Mouse (Mus musculus): ENCODE results near the gene Tmem267. TPM values are rescaled to one million over a fixed set of nuclear protein-coding genes. Genes with fewer than 3 reads are reported as not detected.

Gene Tmem267
- total RNA-seq, 2 experiments from 2014 or later = 7.6 to 9.0 TPM

DNA sequence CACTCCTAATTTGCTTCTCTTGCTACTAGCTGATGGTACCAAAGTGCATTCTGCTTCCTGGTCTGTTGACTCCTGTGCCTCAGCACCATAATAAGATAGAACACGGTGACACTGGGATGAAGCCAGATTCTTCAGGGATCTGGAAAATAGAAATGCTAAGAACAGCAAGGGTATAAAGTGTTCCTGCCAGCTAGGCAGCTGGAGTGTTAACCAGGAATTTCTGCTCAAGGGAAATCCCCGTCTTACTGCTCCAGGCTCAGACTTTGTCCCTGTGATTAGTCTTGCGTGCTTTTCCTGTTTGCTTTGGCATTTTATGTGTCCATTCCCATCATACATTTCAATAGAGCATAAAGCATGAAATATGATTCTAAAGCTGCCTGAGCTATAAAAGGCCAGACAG, 131.9 kb downstream of the Tmem267 start:
- no peak for DNase-seq

DNA sequence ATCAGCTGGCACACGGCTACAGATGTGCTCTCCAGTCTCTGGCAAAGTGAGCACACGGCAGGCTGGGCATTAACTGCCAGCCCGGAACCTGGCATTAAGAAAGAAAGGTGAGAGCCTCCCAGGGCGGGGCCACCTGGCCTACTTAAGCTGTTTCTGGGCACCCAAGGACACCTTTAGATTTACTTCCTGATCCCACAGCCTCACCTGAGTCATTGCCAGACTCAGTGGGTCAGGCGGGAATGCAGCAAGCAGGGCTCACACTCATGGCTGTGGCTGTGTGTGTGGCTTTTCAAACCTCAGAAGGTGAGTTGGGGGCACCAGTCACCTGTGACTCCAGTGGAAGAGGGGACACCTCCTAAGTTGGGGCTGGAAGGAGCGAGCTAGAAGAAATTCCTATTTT, 135.8 kb downstream of the Tmem267 start, which contains the start of gene Ccl28:
Gene Ccl28 (plus strand): TSS at position 186 of the 400 bp plus-strand sequence.
- no peak for DNase-seq

DNA sequence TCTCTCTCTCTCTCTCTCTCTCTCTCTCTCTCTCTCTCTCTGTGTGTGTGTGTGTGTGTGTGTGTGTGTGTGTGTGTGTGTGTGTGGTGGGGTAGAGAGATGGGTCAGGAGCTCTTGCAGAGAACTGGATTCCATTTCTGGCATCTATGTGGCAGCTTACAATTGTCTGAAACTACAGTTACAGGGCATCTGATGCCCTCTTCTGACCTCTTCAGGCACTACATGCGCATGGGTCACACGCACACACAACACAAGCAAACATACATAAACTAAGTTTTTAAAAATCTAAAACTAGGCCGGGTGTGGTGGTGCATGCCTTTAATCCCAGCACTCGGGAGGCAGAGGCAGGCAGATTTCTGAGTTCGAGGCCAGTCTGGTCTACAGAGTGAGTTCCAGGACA, 138.1 kb downstream of the Tmem267 start:
- peak; percentile 38 for DNase-seq

DNA sequence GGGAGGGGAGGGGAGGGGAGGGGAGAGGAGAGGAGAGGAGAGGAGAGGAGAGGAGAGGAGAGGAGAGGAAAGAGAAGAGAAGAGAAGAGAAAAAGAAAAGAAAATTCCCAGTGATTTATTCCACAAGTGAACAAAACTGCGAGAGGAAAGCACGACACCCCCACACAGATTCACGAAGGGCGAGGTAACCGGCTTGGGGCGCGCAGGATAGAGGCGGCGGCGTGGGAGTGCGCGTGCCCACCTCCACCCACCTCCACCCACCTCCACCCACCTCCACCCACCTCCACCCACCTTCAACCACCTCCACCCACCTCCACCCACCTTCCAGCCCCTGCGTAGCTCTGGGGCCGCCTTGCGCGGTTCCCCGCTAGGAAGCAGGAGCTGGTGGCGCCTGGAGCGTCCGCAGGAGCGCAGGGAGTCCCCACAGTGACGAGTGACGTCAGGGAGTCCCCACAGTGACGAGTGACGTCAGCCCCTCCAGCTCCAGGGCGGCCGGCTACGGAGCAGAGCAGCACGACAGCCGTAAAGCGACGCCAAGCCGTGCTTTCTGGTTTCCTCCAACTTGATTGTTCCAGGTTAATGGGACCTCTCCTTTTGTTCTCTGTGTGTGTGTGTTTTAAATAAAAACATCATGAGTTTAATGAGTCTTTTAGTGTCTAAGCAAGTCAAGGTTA, 143.8 kb downstream of the Tmem267 start:
- peak; percentile 90 for DNase-seq

DNA sequence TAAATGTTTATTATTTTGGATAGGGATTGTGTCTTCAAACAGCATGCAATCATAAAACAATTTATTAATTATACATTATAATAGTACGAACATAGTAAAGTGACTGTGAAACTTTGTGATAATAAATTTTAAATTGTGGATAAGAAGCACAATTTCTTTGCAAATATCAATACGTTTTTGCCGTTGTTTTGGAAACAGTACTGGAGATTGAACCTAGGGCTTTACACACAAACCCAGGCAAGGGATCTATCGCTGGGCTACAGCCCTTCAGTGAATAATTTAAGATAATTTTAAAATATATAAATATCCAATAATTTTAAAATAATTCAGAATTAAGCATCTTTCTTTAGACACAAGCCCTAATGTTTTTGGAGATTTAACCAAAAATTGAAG, 144.3 kb downstream of the Tmem267 start:
- DNase-seq = no peak

DNA sequence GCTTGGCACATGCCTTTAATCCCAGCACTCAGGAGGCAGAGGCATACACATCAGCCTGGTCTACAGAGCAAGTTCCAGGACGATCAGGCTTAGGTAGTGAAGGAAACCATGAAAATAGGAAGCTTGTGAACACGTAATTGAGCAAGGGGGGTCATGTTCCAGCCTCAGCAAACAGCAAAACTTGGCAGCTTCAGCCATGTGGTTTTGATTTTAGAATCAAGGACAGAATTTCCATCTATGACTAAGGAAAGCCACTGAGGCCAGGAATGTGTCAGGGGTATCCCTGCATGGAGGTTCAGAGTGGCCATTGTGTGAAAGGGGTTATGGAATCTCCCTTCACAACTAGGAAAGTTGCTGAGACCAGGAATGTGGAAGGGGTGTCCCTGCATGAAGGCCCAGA, 147.7 kb downstream of the Tmem267 start:
- DNase-seq = no peak

DNA sequence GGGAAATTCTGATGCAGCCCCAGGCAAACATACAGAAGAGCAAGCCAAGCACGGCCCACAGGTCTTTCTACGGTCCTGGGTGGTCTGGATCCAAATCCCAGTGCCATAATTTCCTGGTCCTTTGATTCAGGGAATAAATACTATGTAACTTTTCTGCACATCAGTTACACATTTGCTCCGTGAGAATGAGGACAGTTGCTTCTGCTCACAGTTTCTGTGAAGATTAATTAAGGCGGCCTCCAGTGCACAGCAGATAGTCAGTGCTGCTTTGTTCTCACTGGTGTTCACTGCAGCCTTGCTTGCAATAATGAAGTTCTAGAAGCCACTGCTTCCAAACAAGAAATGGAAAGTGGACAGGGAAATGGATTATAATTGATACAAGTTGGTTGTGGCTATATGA, 150.0 kb downstream of the Tmem267 start:
- DNase-seq = no peak

DNA sequence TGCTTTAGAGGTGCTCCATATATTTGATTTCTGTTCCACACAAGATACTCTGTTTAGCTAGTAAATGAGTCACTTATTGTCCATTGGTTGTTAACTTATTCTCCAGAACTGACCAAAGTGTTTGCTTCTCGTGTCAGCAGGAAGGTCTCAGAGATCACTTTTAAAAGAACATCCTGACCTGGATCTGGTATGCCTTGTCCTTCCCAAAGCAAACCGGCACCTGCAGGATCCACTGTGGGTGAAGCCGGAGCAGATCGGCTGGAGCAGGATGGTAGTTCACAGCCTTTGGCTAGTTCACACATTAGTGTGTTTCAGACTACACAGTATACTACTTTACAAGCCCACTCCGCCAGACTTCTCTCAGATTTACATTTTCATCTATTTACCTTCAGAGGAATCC, 150.6 kb downstream of the Tmem267 start:
- no peak for DNase-seq

DNA sequence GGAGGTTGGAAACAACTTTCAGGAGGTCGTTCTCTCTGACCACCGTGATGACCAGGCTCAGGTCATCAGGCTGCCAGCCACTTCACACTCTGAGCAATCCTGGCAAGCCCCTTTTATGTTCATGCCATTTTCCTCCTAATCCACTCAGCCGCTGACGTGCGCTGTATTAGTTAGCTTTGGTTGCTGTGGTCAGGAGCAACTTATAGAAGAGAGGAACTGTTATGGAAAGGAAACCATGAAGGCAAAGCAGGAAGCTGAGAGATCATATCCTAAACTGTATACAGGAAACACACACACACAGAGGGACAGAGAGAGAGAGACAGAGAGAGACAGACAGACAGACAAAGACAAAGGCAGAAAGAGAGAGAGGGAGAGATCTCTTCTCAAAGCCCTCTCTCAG, 151.5 kb downstream of the Tmem267 start:
- DNase-seq = no peak

DNA sequence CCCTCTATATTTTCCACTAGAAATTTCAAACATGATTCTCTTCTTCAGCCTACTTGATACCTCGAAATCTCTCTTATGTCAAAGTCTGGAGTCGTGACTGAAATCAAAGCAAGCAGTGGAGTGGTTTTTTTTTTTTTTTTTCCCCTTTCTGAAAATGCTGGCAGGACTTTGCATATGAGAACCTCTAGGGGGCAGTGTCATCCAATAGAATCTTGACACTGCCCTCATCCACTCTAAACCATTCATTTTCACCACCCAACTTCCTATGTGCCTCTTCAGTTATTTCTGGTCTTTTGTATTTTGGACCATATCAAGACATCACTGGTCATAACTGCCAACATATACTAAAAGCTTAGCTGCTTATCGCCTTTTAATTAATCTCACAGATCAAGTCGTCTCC, 152.7 kb downstream of the Tmem267 start:
- DNase-seq = peak; percentile 36

DNA sequence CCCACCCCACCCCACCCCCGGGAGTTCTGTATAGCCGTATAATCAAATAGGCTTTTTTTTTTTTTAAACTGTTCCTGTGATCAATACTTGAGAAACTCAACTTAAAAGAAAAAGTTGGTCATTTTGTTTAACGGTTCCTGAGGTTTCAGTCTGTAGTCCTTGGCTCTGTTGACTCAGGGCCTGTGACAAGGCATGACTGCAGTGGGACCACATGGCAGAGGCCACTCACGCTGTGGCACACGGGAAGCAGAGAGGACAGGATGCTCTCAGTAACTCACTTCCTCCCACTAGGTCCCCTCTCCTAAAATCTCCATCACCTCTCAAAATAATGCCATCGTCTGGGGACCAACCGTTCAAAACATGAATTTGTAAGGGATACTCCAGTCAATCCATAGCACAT, 153.3 kb downstream of the Tmem267 start:
- no peak for DNase-seq

DNA sequence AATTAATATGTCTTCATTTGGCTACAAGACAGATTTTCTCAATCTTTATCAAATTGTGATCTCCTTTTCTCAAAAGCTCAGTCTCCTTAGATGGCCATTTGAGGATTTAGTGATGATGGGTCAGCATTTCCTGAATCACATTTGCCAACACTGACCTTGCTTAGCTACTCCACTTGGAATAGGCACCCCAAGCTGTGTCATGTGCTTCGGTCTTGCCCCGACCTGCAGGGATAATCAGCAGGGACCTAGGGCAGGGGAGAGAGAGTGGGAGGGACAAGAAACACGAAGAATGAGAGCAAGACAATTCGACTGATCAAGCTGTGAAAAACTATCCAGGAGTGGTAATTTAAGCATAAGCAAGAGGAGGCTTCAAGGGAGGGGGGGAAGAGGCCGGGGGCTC, 156.9 kb downstream of the Tmem267 start:
- no peak for DNase-seq

DNA sequence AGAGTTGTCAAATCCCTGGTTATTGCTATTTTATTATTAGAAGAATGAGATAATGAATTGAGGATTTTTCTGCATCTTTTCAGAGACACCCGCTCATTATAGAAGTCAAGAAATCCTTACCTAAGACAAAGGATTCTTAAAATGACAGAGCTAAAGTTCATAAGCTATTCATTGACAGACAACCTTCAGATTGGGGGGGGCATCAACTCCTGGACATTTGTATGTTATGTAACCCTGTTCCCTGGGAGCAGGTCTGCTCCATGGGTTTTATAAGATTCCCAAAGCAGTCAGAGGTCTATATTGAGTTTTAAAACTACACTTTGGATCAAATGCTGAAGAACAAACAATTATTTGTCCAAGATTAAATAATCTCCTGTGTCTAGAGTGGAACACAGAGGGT, 158.7 kb downstream of the Tmem267 start:
- no peak for DNase-seq

DNA sequence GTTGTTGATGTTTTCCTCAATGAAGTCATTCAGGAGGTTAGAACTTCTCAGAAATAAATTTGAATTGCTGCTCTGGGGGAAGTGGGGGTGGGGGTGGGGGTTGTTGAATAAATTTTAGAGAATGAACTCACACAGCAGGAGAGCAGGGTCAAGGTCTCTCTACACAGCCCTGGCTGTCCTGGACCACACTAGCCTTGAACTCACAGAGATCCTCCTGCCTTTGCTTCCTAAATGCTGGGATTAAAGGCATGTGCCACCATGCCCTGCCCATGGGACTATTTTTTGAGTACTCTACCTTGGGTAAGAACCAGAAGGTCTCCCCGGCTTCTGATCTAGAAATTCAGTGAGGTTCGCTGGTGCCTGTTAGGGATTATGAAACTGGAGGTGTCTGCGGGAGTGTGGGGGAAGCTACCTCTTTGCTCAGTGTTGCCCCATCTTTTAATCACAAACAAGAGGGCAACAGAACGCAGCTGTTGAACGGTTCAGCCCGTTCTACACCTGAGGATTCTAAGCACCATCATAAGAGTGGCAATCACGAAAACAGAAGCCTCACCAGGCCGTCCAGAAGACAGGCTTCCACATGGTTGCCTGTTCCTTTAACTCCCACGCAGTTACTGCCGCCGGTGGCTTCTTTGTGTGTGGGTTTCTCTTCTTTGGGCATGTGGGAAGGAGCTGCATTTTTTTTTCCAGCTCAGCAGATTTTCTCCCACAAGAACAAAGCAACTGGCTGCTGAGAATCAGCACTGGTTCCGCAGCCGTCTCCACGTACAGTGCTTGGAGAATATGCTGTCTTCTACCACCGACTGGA, 161.3 kb downstream of the Tmem267 start:
- DNase-seq = no peak

DNA sequence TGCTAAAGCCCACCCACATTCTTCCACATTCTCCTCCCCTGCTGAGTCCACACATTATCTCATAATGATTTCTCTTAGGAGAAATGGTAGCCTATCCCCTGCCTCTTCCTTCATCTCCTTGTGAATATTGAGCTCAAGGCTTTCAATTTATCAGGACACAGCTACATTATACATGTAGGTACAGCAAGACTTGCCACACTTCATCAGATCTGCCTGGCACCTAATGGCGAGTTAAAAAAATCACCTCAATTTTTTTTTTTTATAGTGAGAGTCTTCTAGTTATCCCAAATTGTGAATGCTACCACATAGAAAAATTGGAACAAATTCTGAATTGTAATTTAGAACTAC, 161.8 kb downstream of the Tmem267 start:
- no peak for DNase-seq

DNA sequence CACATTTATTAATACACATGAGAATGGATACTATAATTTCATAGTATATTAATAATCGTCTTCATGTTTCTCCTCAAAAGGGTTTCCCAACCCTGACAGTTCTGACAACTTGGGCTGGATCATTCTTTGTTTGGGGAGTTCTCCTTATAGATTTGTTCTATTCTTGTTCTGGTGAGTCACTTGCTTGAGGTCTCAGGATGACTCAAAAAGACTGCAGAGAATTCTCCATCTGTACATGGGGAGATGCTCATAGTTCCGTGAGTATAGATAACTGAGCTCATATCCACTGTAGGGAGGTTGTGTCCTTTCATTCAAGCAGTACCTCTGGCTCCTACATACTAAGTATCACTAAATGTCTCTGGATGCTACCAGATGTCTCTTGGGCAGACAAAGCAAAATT, 166.9 kb downstream of the Tmem267 start:
- DNase-seq = no peak

DNA sequence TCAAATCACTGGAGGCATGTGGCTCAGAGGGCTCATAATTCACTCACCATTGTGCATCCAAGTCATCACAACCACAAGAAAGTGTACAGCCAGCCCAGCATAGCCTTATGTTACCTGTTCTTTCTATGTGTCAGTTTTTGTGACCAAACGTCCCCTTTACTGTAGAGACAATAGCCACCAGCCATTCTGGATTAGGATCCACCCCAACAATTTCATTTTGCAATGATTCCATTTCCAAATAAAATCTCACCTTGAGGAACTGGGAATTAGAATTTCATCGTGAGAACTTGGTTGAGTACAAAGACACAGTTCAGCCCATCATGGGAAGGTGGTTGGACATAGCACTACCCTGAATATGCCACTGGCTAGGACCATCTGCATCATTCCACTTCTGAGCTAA, 168.4 kb downstream of the Tmem267 start:
- no peak for DNase-seq

DNA sequence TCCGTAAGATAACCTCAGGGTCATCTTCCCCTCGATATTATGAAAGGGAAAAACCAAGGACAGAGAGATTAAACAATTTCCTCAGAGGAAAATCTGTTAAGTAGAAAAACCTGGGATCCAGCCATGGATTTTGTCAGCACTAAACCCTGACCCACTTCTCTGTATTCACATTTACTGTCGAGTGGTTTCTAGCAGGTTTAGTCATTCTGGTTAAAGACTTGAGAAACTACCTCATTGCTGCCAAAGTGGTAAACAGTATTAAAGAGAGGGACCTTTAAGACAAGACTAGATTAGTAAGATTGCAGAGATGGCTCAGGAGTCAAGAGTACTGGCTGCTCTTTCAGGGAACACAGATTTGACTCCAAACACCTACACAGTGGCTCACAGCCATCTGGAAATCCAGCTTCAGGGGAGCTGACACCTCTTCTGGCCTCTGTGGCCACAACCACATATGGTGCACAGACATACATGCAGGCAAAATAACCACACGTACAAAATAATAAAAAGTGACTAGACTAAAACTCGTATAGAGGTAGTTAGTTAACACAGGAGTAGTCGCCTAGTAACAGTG, 169.1 kb downstream of the Tmem267 start:
- DNase-seq = no peak

Other genes starting within 250 kb of the Tmem267 start
- gene Paip1, start 59.4 kb upstream of the Tmem267 start, total RNA-seq (2021) = 100 to 1,000 TPM; 115 to 119 TPM
- 10 to 100 TPM; 14.1 to 16.3 TPM for gene 4833420G17Rik, start 25.3 kb upstream of the Tmem267 start, total RNA-seq (2021)
- gene 3110070M22Rik, start 344 bp downstream of the Tmem267 start, total RNA-seq (2021) = 1 to 10 TPM; 1.3 to 2.0 TPM
- gene Ccl28, start 135.8 kb downstream of the Tmem267 start, total RNA-seq (2021) = under 1 TPM; 0.07 to 0.14 TPM
- 100 to 1,000 TPM; 107 to 115 TPM for gene Hmgcs1, start 202.3 kb downstream of the Tmem267 start, total RNA-seq (2021)

All from heart, postnatal 4 days (tissue).